Mouse (Mus musculus) hindbrain, embryonic 14.5 days (tissue): Measurements from ENCODE around the gene Zfp689. TPM values are rescaled to one million over a fixed set of nuclear protein-coding genes. Genes with fewer than 3 reads are reported as not detected.
"Not testable (repeated sequence)": the region's sequence is repeated elsewhere in the genome, so short reads cannot be mapped to it uniquely, and the experiment has no call there.

ENCODE experiments used
- ATAC-seq: fragments of 200-750 bp; cut with Nextera tagmentation; 2 replicates; pipeline ENCODE4 v1.8.0; 2017; ENCODE audit warnings: moderate number of reproducible peaks, mild to moderate bottlenecking, moderate TSS enrichment, moderate library complexity; ENCODE audit not compliant: low FRiP score
- DNase-seq: peaks from one replicate; pipeline ENCODE4 v3.0.0-alpha.2; 2015; ENCODE audit warnings: low spot score
- H3K27ac ChIP-seq: fragments of 300-500 bp; sonication (generic); 2 replicates; pipeline ENCODE4 v1.5.1; 2014; ENCODE audit warnings: mild to moderate bottlenecking, moderate library complexity
- H3K27me3 ChIP-seq: fragments of 300-500 bp; sonication (generic); 2 replicates; pipeline ENCODE4 v1.6.1; 2014; ENCODE audit warnings: mild to moderate bottlenecking, low read length, mixed read lengths; ENCODE audit not compliant: control insufficient read depth, insufficient read depth
- H3K36me3 ChIP-seq: fragments of 300-500 bp; sonication (generic); replicated peaks from 2 replicates; pipeline ENCODE4 v1.6.1; 2014; ENCODE audit not compliant: control insufficient read depth, insufficient read depth
- H3K4me1 ChIP-seq: fragments of 300-500 bp; sonication (generic); replicated peaks from 2 replicates; pipeline ENCODE4 v1.6.1; 2014; ENCODE audit warnings: antibody characterized with exemption, low read length, mixed read lengths; ENCODE audit not compliant: control insufficient read depth, insufficient read depth
- H3K4me2 ChIP-seq: fragments of 300-500 bp; sonication (generic); replicated peaks from 2 replicates; pipeline ENCODE4 v1.6.1; 2014; ENCODE audit warnings: mild to moderate bottlenecking, moderate library complexity
- H3K4me3 ChIP-seq: fragments of 300-500 bp; sonication (generic); replicated peaks from 2 replicates; pipeline ENCODE4 v1.5.1; 2014; ENCODE audit warnings: mild to moderate bottlenecking, low read length
- H3K9ac ChIP-seq: fragments of 300-500 bp; sonication (generic); 2 replicates; pipeline ENCODE4 v1.6.1; 2014
- H3K9me3 ChIP-seq: fragments of 300-500 bp; sonication (generic); 2 replicates; pipeline ENCODE4 v1.6.1; 2016; ENCODE audit warnings: low read length; ENCODE audit not compliant: control insufficient read depth
- WGBS: fragments of 180-500 bp; shearing (Covaris S2); extraction: QIAGEN DNeasy Blood & Tissue Kit; methylation state at CpG from one replicate; pipeline ENCODE4 v1.1.7; 2014; 5-methylcytosine and 5-hydroxymethylcytosine counted together
- polyA plus RNA-seq: library from polyadenylated mRNA; unstranded; fragments of >200 nt; fragmentation: Nextera tagmentation; extraction: Ambion mirVana; gene quantifications from 2 replicates; pipeline ENCODE4 v1.2.1, GENCODE M21; 2014

Zfp689 gene
- polyA plus RNA-seq = 12.9 and 14.0 TPM in 2 replicates

- under 1% methylated on average over 54 of the region's 54 CpGs for WGBS
These were observed at the start of gene Zfp689 for GRCm38 (mm10) chr7:127448521-127449300. Gene Zfp689, minus strand, starts transcription at chr7:127449158.

GRCm38 (mm10) chr7:127498407-127498806, 49.4 kb upstream of the Zfp689 start:
- peak; percentile 65 for DNase-seq
- no peaks in the 10 kb centered on the region for H3K27me3 ChIP-seq
- no peaks in the 10 kb centered on the region for H3K9me3 ChIP-seq
- H3K4me2 ChIP-seq = no peak overlapping the region
- 51% methylated on average over 3 of the region's 3 CpGs for WGBS
- H3K4me3 ChIP-seq = no peak overlapping the region
- H3K27ac ChIP-seq = no peak overlapping the region
- no peak for ATAC-seq
- no peaks in the 10 kb centered on the region for H3K4me1 ChIP-seq
- H3K36me3 ChIP-seq = no peaks in the 10 kb centered on the region
- no peak overlapping the region for H3K9ac ChIP-seq

More at GRCm38 (mm10) chr7:127448521-127449300, at the start of gene Zfp689:
- peaks cover 43% of the 10 kb centered on the region for H3K4me1 ChIP-seq
- no peaks in the 10 kb centered on the region for H3K9me3 ChIP-seq
- H3K27me3 ChIP-seq = no peaks in the 10 kb centered on the region
- peak within 1 kb of the TSS; percentile 92 for H3K9ac ChIP-seq
- peak within 1 kb of the TSS; percentile 62 for H3K4me2 ChIP-seq
- peak within 1 kb of the TSS; percentile 81 for H3K4me3 ChIP-seq
- ATAC-seq (peak; percentile 91), DNase-seq (peak; percentile 97)
- H3K36me3 ChIP-seq = peaks cover 30% of the 10 kb centered on the region
- peak within 1 kb of the TSS; percentile 95 for H3K27ac ChIP-seq

GRCm38 (mm10) chr7:127497382-127497781, 48.4 kb upstream of the Zfp689 start:
- Histone ChIP-seq H3K9ac (no peak overlapping the region), H3K9me3 (no peaks in the 10 kb centered on the region), H3K27me3 (no peaks in the 10 kb centered on the region), H3K4me1 (no peaks in the 10 kb centered on the region), H3K36me3 (peaks cover 8% of the 10 kb centered on the region; the same call in 1 of the 2 replicates), H3K4me3 (no peak overlapping the region), H3K27ac (no peak overlapping the region), H3K4me2 (no peak overlapping the region)
- WGBS = 83% methylated on average over 2 of the region's 2 CpGs
- DNase-seq = no peak
- ATAC-seq = no peak

GRCm38 (mm10) chr7:127494648-127495047, 45.7 kb upstream of the Zfp689 start:
- H3K9ac ChIP-seq = no peak overlapping the region
- no peak for ATAC-seq
- no peak for DNase-seq
- H3K9me3 ChIP-seq = no peaks in the 10 kb centered on the region
- no peak overlapping the region for H3K27ac ChIP-seq
- H3K27me3 ChIP-seq = no peaks in the 10 kb centered on the region
- H3K4me1 ChIP-seq = no peaks in the 10 kb centered on the region
- no peak overlapping the region for H3K4me3 ChIP-seq
- peaks cover 35% of the 10 kb centered on the region for H3K36me3 ChIP-seq
- no peak overlapping the region for H3K4me2 ChIP-seq

- WGBS = 92% methylated on average over 3 of the region's 3 CpGs
- Histone ChIP-seq H3K4me1 (no peaks in the 10 kb centered on the region), H3K9me3 (no peaks in the 10 kb centered on the region), H3K36me3 (peaks cover 60% of the 10 kb centered on the region), H3K4me3 (no peak overlapping the region), H3K4me2 (no peak overlapping the region), H3K27ac (no peak overlapping the region), H3K9ac (no peak overlapping the region), H3K27me3 (no peaks in the 10 kb centered on the region)
- ATAC-seq (no peak), DNase-seq (no peak)
These were observed 42.9 kb upstream of the Zfp689 start for GRCm38 (mm10) chr7:127491846-127492245.

GRCm38 (mm10) chr7:127489982-127490381, 41.0 kb upstream of the Zfp689 start:
- ATAC-seq (no peak), DNase-seq (no peak)
- Histone ChIP-seq H3K4me2 (no peak overlapping the region), H3K9ac (no peak overlapping the region), H3K27me3 (no peaks in the 10 kb centered on the region), H3K36me3 (peaks cover 79% of the 10 kb centered on the region), H3K4me3 (no peak overlapping the region), H3K27ac (no peak overlapping the region), H3K4me1 (no peaks in the 10 kb centered on the region), H3K9me3 (no peaks in the 10 kb centered on the region)
- WGBS = 91% methylated on average over 7 of the region's 7 CpGs

- not testable (repeated sequence) for H3K27ac ChIP-seq, H3K27me3 ChIP-seq, H3K4me3 ChIP-seq, H3K9ac ChIP-seq, ATAC-seq, H3K4me1 ChIP-seq, H3K4me2 ChIP-seq, H3K9me3 ChIP-seq, DNase-seq
- WGBS = 88% methylated on average over 4 of the region's 5 CpGs
- peaks cover 95% of the 10 kb centered on the region for H3K36me3 ChIP-seq
These were observed 39.4 kb upstream of the Zfp689 start for GRCm38 (mm10) chr7:127488364-127488763.

- Histone ChIP-seq H3K4me3 (no peak overlapping the region), H3K9ac (no peak overlapping the region), H3K27me3 (no peaks in the 10 kb centered on the region), H3K4me1 (peaks cover 11% of the 10 kb centered on the region), H3K9me3 (no peaks in the 10 kb centered on the region), H3K4me2 (no peak overlapping the region), H3K36me3 (peaks cover 93% of the 10 kb centered on the region), H3K27ac (no peak overlapping the region)
- no peak for DNase-seq
- WGBS = 82% methylated on average over 5 of the region's 5 CpGs
- ATAC-seq = no peak
These were observed 36.5 kb upstream of the Zfp689 start for GRCm38 (mm10) chr7:127485416-127485815.

- H3K4me2 ChIP-seq = peak overlapping the region; percentile 99
- H3K4me3 ChIP-seq = peak overlapping the region; percentile 84
- peaks cover 67% of the 10 kb centered on the region for H3K36me3 ChIP-seq
- no peak for DNase-seq
- H3K27ac ChIP-seq = no peak overlapping the region
- ATAC-seq = no peak
- H3K27me3 ChIP-seq = no peaks in the 10 kb centered on the region
- H3K9ac ChIP-seq = peak overlapping the region; percentile 93
- H3K4me1 ChIP-seq = peaks cover 26% of the 10 kb centered on the region
- 76% methylated on average over 2 of the region's 2 CpGs for WGBS
- no peaks in the 10 kb centered on the region for H3K9me3 ChIP-seq
These were observed 31.4 kb upstream of the Zfp689 start for GRCm38 (mm10) chr7:127480321-127480720.
